ENCODE assay signal across 5 mouse cellular contexts in the genomic region with DNA sequence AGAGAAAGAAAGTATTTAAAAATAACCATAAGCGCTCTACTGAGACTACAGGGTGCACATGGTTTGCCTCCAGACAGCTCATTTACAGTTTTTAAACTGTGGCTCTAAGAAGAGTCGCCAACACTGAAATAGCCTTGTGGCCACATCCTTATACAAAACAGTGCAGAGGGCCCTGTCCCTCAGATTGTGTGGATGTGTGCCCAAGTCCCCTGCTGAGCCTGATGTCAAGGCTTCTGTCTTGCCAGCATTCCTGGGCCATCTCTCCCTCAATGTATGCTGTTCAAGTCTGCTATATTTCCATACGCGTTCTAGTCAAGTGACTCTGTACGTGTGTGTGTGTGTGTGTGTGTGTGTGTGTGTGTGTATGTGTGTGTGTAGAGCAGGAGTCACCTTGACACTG.
"Had no signal": no experiment of that assay in that cellular context is flagged by ENCODE, and none has a peak within 500 bp of the region (broad histone marks: within the 10 kb centered on the region; RNA-seq: fewer than 3 reads in every experiment).

No protein-coding gene starts in this region.

- DNase-seq: kidney, postnatal 14 days; lung, postnatal 36 days; midbrain, embryonic 14.5 days; thymus, postnatal 36 days had no signal

- ATAC-seq: liver, embryonic 12.5 days had no signal
